Mouse (Mus musculus) ovary, postnatal 14 days (tissue): Measurements from ENCODE around the gene Vps16.

Source experiments
- DNase-seq: peaks from one replicate; pipeline ENCODE4 v3.0.0; 2022; ENCODE audit warnings: low spot score

Vps16 gene

DNA sequence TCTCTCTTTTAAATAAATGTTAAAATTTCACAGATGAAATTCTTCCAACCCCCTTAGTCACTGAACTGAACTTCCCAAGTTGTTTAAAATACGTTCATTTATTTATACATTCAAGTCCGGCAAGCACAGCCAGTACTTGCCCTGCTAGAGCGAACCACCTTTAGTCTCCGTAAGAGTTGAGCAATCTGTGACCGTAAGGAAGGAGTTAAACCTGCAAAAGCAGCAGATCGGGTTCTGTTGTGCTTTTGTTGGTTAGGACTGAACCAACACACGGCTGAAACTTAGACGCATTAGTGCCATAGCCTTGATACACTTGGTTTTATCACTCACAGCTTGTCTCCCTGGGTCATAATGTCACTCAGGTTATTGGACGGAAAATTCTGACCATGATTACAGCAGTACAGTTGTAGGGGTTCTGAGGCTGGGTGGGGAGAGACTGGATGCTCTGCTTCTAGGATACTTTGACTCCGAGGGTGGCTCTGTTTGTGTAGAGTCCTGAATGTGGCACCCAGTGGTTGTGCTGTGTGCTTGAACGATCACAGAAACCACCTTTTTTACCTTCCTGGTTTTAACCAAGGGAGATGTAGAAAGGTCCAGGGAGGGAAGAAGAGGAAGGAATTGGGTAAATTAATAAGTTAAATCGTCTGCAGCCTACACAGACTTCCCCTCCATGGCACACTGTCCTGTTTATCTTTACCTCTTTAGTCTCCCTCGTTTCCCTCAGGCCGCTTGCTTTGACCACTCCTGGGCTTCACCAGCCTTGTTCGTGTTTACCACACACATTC lies 37.3 kb downstream of the Vps16 start:
- DNase-seq: no peak

DNA sequence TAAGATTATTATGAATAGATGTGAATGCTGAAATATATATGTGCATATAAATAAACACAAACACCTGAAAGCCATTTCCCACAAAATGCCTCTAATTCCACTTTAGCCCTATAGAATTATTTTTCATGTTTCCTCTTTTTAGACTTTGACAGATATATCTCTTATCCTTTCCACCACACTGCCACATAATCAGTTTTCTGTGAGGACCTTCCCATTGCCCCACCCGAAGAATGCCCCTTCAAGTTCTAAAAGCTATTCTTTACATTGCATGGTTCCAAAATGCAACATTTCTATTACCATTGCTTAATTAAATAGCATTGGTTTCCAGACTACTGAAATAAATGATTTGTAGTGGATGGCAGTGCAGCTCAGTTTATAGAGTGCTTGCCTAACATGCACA lies 42.3 kb downstream of the Vps16 start:
- DNase-seq: no peak

GRCm38 (mm10) chr2:130469366-130469765 lies 45.2 kb downstream of the Vps16 start:
- no peak for DNase-seq

GRCm38 (mm10) chr2:130469935-130470334 lies 45.8 kb downstream of the Vps16 start:
- DNase-seq: no peak

GRCm38 (mm10) chr2:130472908-130473510 lies 48.9 kb downstream of the Vps16 start:
- no peak for DNase-seq

- no peak for DNase-seq
Observed at GRCm38 (mm10) chr2:130475764-130476163, 51.6 kb downstream of the Vps16 start.

DNA sequence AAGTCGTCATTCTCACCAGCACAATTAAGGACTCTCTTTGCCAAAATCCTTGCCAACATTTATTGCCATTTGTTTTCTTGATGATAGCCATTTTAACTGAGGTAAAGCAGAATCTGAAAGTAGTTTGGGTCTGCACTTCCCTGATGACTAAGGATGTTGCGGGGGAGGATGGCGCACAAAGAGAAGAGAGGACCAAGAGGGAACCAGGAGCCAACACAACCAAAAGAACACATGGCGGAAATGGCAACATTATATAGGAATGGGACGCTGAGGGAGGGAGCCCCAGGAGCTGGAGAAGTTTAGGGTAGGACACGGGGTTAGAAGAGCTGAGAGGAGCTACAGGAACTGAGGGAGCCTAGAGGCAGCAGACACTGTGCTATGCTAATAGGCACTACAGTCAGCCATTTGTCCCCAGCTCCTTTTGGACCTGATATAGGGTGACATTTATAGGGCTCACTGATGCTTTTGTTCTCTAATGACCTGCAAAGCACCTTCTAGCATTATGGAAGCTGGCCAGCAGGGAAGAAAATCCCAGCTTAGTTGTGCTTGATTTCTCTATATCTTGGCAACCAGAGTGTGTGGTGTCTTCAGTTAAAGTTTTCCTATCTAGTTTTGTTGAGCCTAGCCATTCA lies 52.6 kb downstream of the Vps16 start:
- DNase-seq: no peak

DNA sequence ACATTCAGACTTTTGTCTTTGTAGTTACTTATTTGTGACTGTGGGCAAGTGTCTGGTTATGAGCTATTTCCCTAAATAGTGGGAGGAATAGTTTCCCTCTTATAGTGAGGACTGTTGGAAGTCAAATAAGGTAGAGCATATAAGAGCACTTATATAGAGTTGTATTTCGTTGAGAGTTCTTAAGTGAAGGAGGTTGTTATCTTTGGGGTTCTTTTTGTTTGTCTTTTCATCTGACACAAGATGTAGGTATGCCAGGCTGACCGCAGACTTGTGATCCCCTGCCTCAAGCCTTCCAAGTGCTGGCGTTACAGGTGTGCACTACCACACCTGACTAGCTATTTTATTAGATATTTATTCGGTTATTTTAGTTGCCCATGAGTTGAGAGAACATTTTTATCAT lies 58.0 kb downstream of the Vps16 start:
- no peak for DNase-seq

- DNase-seq: no peak
Observed at GRCm38 (mm10) chr2:130482700-130483099, 58.6 kb downstream of the Vps16 start.

DNA sequence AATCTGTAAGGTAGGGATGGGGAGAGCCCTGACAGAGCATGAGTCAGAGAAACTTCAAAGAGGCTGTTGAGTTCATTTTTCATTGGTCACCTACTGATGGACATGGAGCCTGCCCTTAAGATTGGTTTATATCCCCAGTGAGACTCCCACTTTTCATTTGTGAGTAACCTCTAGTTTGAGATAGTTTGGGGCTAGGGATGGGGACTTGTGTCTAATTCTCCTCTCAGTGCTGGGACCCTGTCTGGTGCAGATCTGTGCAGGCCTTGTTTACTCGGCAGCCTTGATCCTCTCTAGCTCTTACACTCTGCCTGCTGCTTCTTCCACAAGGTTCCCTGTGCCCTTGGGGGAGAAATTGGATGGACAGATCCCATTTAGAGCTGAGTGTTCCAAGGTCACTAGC lies 60.1 kb downstream of the Vps16 start:
- no peak for DNase-seq

- no peak for DNase-seq
Observed at GRCm38 (mm10) chr2:130488002-130488401, 63.9 kb downstream of the Vps16 start.

GRCm38 (mm10) chr2:130488600-130488999 lies 64.5 kb downstream of the Vps16 start:
- DNase-seq: no peak

- DNase-seq: no peak
Observed at GRCm38 (mm10) chr2:130491162-130491561, 67.0 kb downstream of the Vps16 start.

DNA sequence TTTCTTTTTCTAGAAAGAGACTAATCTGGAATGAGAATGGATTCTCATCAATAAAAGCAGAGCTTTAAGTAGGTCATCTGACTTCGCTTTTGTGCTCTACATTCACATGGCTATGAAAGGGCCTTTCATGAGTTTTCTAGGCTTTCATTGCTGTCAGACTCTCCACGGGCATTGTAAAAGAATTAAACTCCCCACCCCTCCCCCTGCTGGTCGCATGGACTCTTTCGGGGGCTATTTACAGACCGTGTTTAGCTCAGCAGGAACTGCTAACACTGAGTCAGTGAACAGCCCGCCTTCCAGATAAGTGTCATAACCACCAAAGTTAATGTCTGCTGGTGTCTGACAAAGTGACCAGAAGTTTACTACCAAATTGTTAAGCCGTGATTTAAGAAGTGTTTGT lies 67.4 kb downstream of the Vps16 start:
- no peak for DNase-seq
